Mouse (Mus musculus) forebrain, embryonic 11.5 days (tissue): ENCODE results near the gene Ttc37. TPM values are rescaled to one million over a fixed set of nuclear protein-coding genes. Genes with fewer than 3 reads are reported as not detected.

Experiments used
- ATAC-seq: fragments of 200-750 bp; cut with Nextera tagmentation; replicated peaks from 2 replicates; pipeline ENCODE4 v1.8.0; 2017; ENCODE audit warnings: moderate TSS enrichment; ENCODE audit not compliant: low FRiP score
- DNase-seq: peaks from one replicate; pipeline ENCODE4 v3.0.0-alpha.2; 2017; ENCODE audit warnings: low spot score
- H3K27ac ChIP-seq: fragments of 300-500 bp; sonication (generic); 2 replicates; pipeline ENCODE4 v1.5.1; 2014; ENCODE audit warnings: low read depth, low read length
- H3K27me3 ChIP-seq: fragments of 300-500 bp; sonication (generic); 2 replicates; pipeline ENCODE4 v1.6.1; 2014; ENCODE audit warnings: mild to moderate bottlenecking, low read length, mixed read lengths; ENCODE audit not compliant: control insufficient read depth, insufficient read depth
- H3K36me3 ChIP-seq: fragments of 300-500 bp; sonication (generic); 2 replicates; pipeline ENCODE4 v1.6.1; 2014; ENCODE audit warnings: mild to moderate bottlenecking, low read length, moderate library complexity, mixed read lengths; ENCODE audit not compliant: control insufficient read depth, insufficient read depth
- H3K4me1 ChIP-seq: fragments of 300-500 bp; sonication (generic); replicated peaks from 2 replicates; pipeline ENCODE4 v1.6.1; 2014; ENCODE audit warnings: low read length, mixed read lengths; ENCODE audit not compliant: control insufficient read depth, insufficient read depth
- H3K4me2 ChIP-seq: fragments of 300-500 bp; sonication (generic); 2 replicates; pipeline ENCODE4 v1.6.1; 2014; ENCODE audit warnings: low read depth, mild to moderate bottlenecking, low read length, moderate library complexity, mixed read lengths; ENCODE audit not compliant: severe bottlenecking
- H3K4me3 ChIP-seq: fragments of 300-500 bp; sonication (generic); 2 replicates; pipeline ENCODE4 v1.5.1; 2014; ENCODE audit warnings: low read depth, low read length
- H3K9ac ChIP-seq: fragments of 300-500 bp; sonication (generic); 2 replicates; pipeline ENCODE4 v1.6.1; 2014; ENCODE audit warnings: low read length
- H3K9me3 ChIP-seq: fragments of 300-500 bp; sonication (generic); 2 replicates; pipeline ENCODE4 v1.6.1; 2016; ENCODE audit warnings: low read length, mixed read lengths; ENCODE audit not compliant: control insufficient read depth
- WGBS: fragments of 180-500 bp; shearing (Covaris S2); extraction: QIAGEN DNeasy Blood & Tissue Kit; methylation state at CpG from one replicate; pipeline ENCODE4 v1.1.7; 2014; 5-methylcytosine and 5-hydroxymethylcytosine counted together
- polyA plus RNA-seq: library from polyadenylated mRNA; unstranded; fragments of >200 nt; fragmentation: Nextera tagmentation; extraction: Ambion mirVana; gene quantifications from 2 replicates; pipeline ENCODE4 v1.2.1, GENCODE M21; 2014

Gene Ttc37
- polyA plus RNA-seq: 17.0 and 17.3 TPM in 2 replicates

GRCm38 (mm10) chr13:76098493-76099303 lies at the start of gene Ttc37, which contains the start of gene Arsk:
Ttc37 (plus strand) TSS chr13:76098734.
Arsk (minus strand) TSS chr13:76098660.
- peak; percentile 95 for DNase-seq
- Histone ChIP-seq H3K4me1 (no peaks in the 10 kb centered on the region), H3K4me3 (peak within 1 kb of the TSS; percentile 64), H3K9ac (peak within 1 kb of the TSS; percentile 73), H3K27me3 (no peaks in the 10 kb centered on the region), H3K27ac (peak within 1 kb of the TSS; percentile 41; the same call in 1 of the 2 replicates), H3K9me3 (no peaks in the 10 kb centered on the region), H3K36me3 (no peaks in the 10 kb centered on the region), H3K4me2 (peak within 1 kb of the TSS; percentile 57)
- under 1% methylated on average over 34 of the region's 34 CpGs for WGBS
- ATAC-seq: peak; percentile 95

DNA sequence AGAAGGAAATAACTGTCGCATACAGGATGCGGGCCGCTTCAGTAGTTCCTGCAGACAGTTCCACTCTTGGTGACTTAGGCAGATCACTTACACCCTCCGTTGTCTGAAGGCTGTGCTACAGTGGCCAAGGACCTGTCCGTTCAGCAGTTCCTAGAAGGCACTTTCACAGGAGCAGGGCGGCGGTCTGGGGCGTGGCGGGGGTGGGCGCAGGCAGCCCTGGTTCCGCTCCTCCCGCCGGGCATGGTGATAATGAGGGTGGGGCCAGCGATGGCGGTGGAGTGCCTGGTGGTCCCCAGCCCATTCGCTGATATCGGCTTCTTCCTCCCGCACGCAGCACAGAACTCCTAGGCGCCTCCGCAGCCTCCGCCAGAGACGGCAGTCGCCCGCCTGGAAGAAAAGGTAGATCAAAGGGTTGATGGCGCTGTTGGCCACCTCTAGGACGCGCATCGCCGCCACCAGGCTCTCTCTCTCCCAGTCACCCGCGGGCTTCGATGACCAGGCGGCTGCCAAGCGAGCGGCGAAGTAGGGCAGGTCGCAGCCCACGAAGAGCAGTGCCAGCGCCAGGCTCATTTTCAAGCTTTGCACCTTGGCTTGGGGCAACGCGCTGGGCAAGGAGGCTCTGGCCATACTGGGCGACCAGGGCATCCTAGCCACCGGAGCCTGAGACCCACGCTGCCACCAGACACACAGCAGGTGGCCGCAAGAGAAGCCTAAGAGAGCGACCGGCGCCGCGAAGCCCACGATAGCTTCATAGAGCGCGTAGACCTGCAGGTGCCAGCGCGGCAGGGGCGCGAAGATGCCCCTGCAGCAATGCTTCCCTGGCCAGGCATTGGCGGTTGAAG lies 42.9 kb upstream of the Ttc37 start:
- ATAC-seq (peak; percentile 58), DNase-seq (peak; percentile 76)
- Histone ChIP-seq H3K27me3 (peaks cover 31% of the 10 kb centered on the region), H3K4me2 (peak overlapping the region; percentile 77), H3K27ac (no peak overlapping the region), H3K36me3 (no peaks in the 10 kb centered on the region), H3K4me3 (peak overlapping the region; percentile 48), H3K9me3 (no peaks in the 10 kb centered on the region), H3K9ac (peak overlapping the region; percentile 45), H3K4me1 (peaks cover 4% of the 10 kb centered on the region; the same call in 1 of the 2 replicates)
- WGBS: under 1% methylated on average over 56 of the region's 59 CpGs

DNA sequence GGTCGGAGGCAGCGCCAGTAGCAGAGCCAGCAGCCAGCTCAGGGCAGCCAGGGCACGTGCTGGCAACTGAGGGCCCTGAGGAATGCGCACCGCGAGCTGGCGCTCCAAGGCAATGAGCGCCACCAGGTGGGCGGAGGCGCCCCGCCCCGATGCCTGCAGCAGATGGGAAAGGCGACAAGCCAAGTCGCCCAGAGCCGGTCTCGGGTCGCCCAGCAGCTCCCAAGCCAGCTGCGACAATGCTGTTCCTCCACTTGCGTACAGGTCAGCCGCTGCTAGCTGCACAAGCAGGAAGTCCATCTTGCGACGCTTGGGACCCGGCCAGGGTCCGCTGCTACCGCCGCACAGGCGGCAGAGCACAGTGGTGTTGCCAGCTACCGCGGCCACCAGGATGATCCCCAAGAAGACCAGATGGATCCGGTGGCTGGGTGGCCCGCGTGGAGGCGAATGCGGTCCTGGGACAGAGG lies 42.2 kb upstream of the Ttc37 start:
- Histone ChIP-seq H3K9me3 (no peaks in the 10 kb centered on the region), H3K36me3 (no peaks in the 10 kb centered on the region), H3K4me3 (peak overlapping the region; percentile 48), H3K27me3 (peaks cover 31% of the 10 kb centered on the region), H3K27ac (no peak overlapping the region), H3K4me2 (peak overlapping the region; percentile 77), H3K4me1 (peaks cover 4% of the 10 kb centered on the region; the same call in 1 of the 2 replicates), H3K9ac (peak overlapping the region; percentile 45)
- DNase-seq: peak; percentile 87
- peak; percentile 94 for ATAC-seq
- WGBS: 0% methylated on average over 34 of the region's 34 CpGs

- DNase-seq: no peak
- Histone ChIP-seq H3K4me2 (peak within 1 kb of the TSS; percentile 77), H3K27ac (no peak within 1 kb of the TSS), H3K9me3 (no peaks in the 10 kb centered on the region), H3K27me3 (peaks cover 31% of the 10 kb centered on the region), H3K4me3 (peak within 1 kb of the TSS; percentile 48), H3K9ac (peak within 1 kb of the TSS; percentile 45), H3K4me1 (peaks cover 4% of the 10 kb centered on the region; the same call in 1 of the 2 replicates), H3K36me3 (no peaks in the 10 kb centered on the region)
- ATAC-seq: peak; percentile 11
- 6% methylated on average over 10 of the region's 10 CpGs for WGBS
These were observed 41.7 kb upstream of the Ttc37 start, which contains the start of gene Gpr150 for GRCm38 (mm10) chr13:76056896-76057266. Gpr150 (minus strand) TSS chr13:76056996.

DNA sequence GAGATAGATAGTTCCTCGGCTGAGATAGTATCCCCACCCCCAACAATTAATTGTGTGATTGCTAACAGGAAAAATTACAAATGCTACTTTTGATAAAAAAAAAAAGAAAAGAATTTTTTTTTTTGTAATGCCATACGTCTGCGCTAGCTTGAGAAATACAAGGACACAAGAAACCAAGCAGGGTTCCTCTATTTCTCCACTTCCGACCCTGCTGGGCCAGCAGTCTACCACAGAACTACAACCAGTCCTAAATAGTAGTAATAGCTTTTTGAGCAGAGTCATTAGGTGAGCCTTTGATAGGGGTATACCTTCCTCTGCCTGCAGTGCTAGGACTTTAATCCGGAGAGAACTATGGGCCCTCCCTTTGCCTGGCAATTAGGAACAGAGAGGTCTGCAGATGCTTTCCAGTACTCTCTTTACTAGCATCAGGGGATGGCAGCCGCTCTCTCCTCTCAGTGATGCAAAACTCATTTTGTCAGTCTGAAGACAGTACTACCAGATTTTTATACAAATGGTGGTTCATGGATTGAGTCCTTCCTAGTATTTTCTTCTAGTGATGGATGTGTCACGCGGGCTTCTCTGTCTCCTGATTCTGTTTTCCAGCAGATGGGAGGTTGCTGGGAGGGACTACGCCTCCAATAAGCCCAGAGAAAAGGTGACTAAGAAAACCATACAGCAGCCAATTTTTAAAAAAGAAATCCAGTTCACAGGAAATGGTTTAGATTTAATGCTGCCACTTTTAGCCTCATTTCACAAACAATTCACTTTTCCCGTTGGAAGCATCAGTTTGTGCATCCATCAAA lies 41.1 kb upstream of the Ttc37 start:
- H3K4me3 ChIP-seq: no peak overlapping the region
- peaks cover 31% of the 10 kb centered on the region for H3K27me3 ChIP-seq
- DNase-seq: no peak
- no peaks in the 10 kb centered on the region for H3K36me3 ChIP-seq
- WGBS: 70% methylated on average over 10 of the region's 10 CpGs
- no peak for ATAC-seq
- H3K9ac ChIP-seq: no peak overlapping the region
- no peak overlapping the region for H3K27ac ChIP-seq
- peaks cover 4% of the 10 kb centered on the region; the same call in 1 of the 2 replicates for H3K4me1 ChIP-seq
- H3K9me3 ChIP-seq: no peaks in the 10 kb centered on the region
- H3K4me2 ChIP-seq: no peak overlapping the region

DNA sequence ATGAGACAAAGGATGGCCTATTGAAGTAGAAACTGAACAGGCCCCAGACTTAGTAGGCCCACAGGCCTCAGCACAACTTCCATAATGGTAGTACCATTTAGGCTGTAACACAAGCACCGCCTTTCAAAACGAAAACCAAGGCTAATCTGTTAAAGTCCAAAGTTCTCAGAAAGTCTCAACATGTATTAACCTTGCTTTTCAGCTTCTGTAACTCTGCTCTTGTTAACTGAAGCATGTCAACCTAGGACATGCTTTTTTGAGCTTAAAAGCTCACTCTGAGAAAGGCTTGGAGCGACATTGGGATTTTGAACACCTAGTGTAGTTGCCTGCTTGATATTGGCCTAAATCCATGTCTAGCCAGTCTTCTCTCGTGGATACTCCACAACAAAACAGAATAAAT lies 38.9 kb upstream of the Ttc37 start:
- H3K27ac ChIP-seq: no peak overlapping the region
- H3K4me1 ChIP-seq: peaks cover 4% of the 10 kb centered on the region; the same call in 1 of the 2 replicates
- no peak for DNase-seq
- H3K36me3 ChIP-seq: no peaks in the 10 kb centered on the region
- H3K4me3 ChIP-seq: no peak overlapping the region
- H3K27me3 ChIP-seq: peaks cover 25% of the 10 kb centered on the region
- no peaks in the 10 kb centered on the region for H3K9me3 ChIP-seq
- H3K9ac ChIP-seq: no peak overlapping the region
- 94% methylated on average over 4 of the region's 4 CpGs for WGBS
- no peak for ATAC-seq
- H3K4me2 ChIP-seq: no peak overlapping the region

DNA sequence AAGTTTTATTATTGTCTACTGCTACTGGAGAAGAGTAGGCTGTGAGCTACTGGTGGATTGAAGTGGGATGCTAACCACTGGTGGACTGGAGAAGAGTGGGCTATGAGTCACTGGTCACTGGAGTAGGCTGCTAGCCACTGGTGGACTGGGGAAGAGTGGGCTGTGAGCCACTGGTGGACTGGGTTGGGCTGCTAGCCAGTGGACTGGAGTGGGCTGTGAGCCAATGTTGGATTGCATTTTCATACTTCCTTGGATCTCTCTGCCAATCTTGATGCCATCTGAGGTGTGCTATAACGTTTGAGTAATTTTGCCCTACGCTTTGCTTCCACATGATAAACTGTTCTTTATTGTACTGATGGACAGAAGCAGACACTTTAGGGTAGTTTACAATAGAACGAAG lies 36.4 kb upstream of the Ttc37 start:
- DNase-seq: no peak

GRCm38 (mm10) chr13:76062569-76062968 lies 36.0 kb upstream of the Ttc37 start:
- ATAC-seq: no peak

More for the DNA sequence above, 36.4 kb upstream of the Ttc37 start:
- Histone ChIP-seq H3K4me3 (no peak overlapping the region), H3K9ac (no peak overlapping the region), H3K9me3 (no peaks in the 10 kb centered on the region), H3K36me3 (no peaks in the 10 kb centered on the region; the same call in 1 of the 2 replicates), H3K4me1 (no peaks in the 10 kb centered on the region), H3K27me3 (peaks cover 5% of the 10 kb centered on the region; the same call in 1 of the 2 replicates), H3K4me2 (no peak overlapping the region), H3K27ac (no peak overlapping the region)
- WGBS: 90% methylated on average over 3 of the region's 3 CpGs
- ATAC-seq: no peak

More at GRCm38 (mm10) chr13:76062569-76062968, 36.0 kb upstream of the Ttc37 start:
- no peak overlapping the region for H3K4me3 ChIP-seq
- H3K9me3 ChIP-seq: no peaks in the 10 kb centered on the region
- no peaks in the 10 kb centered on the region for H3K4me1 ChIP-seq
- no peaks in the 10 kb centered on the region; the same call in 1 of the 2 replicates for H3K36me3 ChIP-seq
- 88% methylated on average over 3 of the region's 3 CpGs for WGBS
- H3K27me3 ChIP-seq: peaks cover 1% of the 10 kb centered on the region; the same call in 1 of the 2 replicates
- DNase-seq: no peak
- H3K9ac ChIP-seq: no peak overlapping the region
- no peak overlapping the region for H3K4me2 ChIP-seq
- H3K27ac ChIP-seq: no peak overlapping the region
